Mouse (Mus musculus) bone marrow macrophage, adult 2 months (primary cell): ENCODE measurements at regions not wholly inside any gene's neighbourhood (a gene's known extent, or its start where the extent isn't known, plus 50 kb on each side); places are given as distances from the start of the nearest gene placed in this dataset.

Experiments used
- CTCF ChIP-seq: IDR thresholded peaks from 2 replicates; pipeline ENCODE4 v1.5.1; 2012; ENCODE audit warnings: low read depth, mild to moderate bottlenecking, low read length, moderate library complexity
- POLR2A ChIP-seq: IDR thresholded peaks from 2 replicates; pipeline ENCODE4 v1.6.1; 2012; ENCODE audit warnings: mild to moderate bottlenecking, low read depth, low read length, borderline replicate concordance

GRCm38 (mm10) chr15:74325543-74325942 is 310.6 kb downstream of the Mroh4 start:
- TF ChIP-seq CTCF (no peak), POLR2A (no peak)
